Mouse (Mus musculus): Measurements from ENCODE around the gene Slc25a45. TPM values are rescaled to one million over a fixed set of nuclear protein-coding genes. Genes with fewer than 3 reads are reported as not detected.
A peak's percentile ranks its signal among the peaks of the same experiment; 100 is the strongest.

Gene Slc25a45
- total RNA-seq, 1 experiment from 2014 or later = 34.0 TPM

DNA sequence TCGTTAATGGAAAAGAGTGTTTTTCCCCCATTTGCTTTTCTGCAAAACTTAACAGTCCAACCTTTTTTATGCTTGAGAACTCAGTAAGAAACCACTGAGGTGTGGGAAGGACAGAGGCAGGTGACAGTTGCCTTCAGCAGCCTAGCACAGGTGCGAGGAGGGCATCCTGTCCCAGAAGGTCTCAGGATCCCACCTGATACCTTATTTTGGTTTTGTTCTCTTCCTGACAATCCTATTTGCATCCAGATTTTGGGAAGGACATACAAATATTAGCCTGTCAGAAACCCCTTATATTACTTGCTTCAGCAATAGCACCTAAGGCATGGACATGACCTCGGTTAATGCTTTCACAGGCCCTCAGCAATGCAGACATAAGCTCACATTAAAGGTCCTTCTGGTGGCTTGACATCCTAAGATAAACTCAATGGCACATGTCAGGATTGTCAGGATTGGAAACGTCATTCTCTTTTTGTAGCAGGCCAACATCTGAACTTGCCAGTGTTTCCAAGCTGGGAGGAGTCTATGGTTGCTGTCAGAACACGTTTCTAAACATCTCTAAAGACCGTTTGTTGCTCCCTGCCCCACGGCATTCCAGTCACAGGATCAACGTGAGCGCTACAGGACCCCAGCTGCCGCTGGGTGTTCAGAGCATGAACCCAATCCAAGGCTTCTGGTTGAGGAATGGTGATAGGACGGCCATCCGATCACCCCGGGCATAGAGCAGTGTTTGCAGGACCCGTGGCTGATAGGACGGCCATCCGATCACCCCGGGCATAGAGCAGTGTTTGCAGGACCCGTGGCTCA is 37.3 kb upstream of the Slc25a45 start:
- ATAC-seq (replicated peaks; ENCODE audit: low read depth, poor library complexity, severe bottlenecking) = no peak

DNA sequence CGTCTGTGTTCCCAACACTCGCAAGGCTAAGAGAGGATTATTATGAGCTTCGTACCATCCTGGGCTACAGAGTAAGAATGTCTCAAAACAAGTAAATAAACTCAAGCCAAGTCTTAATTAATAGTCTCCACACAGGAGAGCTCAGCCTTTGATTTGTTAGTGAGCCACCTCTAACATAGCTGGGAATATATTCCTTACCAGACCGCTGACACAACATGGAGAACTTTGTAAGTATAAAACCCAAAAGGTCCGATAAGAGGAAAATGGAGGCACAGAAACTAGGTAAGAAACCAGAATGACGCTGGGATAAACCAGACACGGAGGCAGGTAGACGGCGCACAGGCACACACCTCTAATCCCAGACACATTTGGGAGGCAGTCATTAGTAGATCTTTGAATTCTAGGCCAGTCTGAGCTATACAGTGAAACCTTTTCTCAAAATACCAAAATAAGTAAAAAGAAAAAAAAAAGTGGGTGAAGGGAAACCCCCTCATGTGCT is 36.7 kb upstream of the Slc25a45 start:
- ATAC-seq (replicated peaks; ENCODE audit: low read depth, poor library complexity, severe bottlenecking) = no peak

- no peak for ATAC-seq (replicated peaks; ENCODE audit: low read depth, poor library complexity, severe bottlenecking)
Measured at GRCm38 (mm10) chr19:5841389-5841946, 36.1 kb upstream of the Slc25a45 start.

DNA sequence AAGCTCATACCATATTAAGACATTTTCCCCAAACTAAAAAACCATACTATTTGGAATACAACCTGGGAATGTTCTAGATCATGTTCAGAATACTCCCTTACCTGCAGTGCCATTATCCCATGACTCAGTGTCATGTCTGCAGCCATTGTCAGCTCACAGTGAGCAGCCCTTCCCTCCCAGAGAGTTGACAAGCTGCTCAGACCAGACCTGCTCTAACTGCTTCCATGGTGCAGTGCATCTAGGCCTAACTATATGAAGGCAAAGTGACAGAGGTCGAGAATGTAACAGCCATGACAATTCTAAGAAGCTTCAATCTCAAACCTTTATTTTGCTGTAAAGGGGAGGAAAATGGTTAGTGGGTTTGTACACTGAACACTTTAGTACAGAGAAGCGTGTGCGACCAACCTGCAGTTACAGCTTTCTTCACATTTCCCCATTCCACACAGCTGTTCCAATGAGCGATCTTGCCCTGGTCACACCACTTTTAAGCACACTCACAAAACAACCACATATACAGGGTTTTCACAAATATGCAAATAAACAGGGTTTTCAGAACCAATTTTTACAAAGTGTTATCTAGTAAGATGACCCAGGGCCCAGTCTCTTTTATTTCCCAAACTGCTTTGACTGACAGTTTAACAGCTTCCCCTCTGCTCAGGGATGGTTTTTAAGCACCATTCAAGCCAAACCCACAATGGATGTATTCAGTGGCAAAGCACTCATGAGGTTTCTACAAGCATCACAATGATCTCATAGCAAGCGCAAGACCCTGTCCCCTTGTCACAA is 35.4 kb upstream of the Slc25a45 start:
- ATAC-seq (replicated peaks; ENCODE audit: low read depth, poor library complexity, severe bottlenecking) = no peak

GRCm38 (mm10) chr19:5842785-5843730 is 34.5 kb upstream of the Slc25a45 start:
- ATAC-seq (replicated peaks; ENCODE audit: low read depth, poor library complexity, severe bottlenecking) = no peak

- no peak for ATAC-seq (replicated peaks; ENCODE audit: low read depth, poor library complexity, severe bottlenecking)
Measured at GRCm38 (mm10) chr19:5843781-5844691, 33.6 kb upstream of the Slc25a45 start.

GRCm38 (mm10) chr19:5844831-5845318 is 32.7 kb upstream of the Slc25a45 start:
- ATAC-seq (replicated peaks; ENCODE audit: low read depth, poor library complexity, severe bottlenecking) = peak; percentile 13

DNA sequence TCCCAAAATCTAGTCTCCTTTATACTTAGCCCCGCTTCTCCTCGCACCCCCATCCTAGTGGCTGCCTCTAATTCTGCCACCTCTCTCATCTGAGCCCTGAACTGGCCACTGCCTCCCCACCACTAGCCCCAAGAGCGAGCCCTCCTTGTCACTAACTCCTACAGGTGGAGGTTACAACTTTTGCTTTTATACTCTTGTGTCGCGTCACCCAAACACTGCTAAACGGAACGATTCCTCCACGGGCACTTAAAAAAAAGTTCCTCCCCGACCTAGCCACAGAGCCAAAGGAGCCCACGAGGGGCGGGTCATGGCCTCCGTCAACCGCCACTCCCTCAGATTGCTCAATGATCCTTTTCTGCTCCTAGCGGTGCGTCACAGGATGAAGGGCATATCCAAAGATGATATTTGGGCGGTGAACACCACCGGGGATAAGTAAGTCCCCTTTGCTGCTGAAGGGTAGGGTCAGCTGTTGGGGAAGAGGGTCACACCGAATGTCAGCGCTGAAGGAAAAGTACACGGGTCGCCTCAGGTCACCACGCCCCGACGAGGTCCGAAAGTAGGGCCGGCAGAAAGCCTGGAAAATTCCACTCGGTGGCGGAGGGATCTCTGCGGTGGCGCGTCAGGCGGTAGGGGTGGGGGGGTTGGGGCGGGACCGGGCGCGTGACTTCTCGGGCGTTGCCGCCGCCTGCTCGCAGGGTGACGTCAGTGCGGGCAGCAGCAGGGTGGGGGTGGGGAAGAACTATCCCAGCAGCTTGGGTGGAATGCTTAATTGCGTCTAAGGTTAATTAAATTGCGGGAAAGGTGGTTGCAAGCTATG is 32.1 kb upstream of the Slc25a45 start:
- ATAC-seq (replicated peaks; ENCODE audit: low read depth, poor library complexity, severe bottlenecking) = peak; percentile 28

DNA sequence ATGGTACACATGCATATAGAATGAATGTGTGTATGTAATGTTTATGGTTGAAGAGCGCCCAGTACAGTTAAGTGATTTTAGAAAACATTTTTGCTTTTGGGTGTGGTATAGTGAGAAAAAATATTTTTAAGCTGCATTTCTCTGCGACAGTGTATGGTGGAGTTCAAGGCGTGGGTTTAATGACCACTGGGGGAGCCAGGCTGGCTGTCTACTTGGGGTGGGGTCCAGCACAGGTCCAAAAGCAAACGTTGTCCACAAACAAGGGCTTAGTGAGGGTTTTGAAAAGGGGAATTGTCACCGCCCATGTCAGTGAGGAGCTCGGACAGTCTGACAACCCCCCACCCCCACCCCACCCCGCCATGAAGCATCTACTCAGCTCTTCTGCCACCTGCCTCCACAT is 31.5 kb upstream of the Slc25a45 start:
- no peak for ATAC-seq (replicated peaks; ENCODE audit: low read depth, poor library complexity, severe bottlenecking)

GRCm38 (mm10) chr19:5846557-5847305 is 30.9 kb upstream of the Slc25a45 start:
- ATAC-seq (replicated peaks; ENCODE audit: low read depth, poor library complexity, severe bottlenecking) = peak; percentile 11

GRCm38 (mm10) chr19:5847306-5847796 is 30.3 kb upstream of the Slc25a45 start:
- no peak for ATAC-seq (replicated peaks; ENCODE audit: low read depth, poor library complexity, severe bottlenecking)

DNA sequence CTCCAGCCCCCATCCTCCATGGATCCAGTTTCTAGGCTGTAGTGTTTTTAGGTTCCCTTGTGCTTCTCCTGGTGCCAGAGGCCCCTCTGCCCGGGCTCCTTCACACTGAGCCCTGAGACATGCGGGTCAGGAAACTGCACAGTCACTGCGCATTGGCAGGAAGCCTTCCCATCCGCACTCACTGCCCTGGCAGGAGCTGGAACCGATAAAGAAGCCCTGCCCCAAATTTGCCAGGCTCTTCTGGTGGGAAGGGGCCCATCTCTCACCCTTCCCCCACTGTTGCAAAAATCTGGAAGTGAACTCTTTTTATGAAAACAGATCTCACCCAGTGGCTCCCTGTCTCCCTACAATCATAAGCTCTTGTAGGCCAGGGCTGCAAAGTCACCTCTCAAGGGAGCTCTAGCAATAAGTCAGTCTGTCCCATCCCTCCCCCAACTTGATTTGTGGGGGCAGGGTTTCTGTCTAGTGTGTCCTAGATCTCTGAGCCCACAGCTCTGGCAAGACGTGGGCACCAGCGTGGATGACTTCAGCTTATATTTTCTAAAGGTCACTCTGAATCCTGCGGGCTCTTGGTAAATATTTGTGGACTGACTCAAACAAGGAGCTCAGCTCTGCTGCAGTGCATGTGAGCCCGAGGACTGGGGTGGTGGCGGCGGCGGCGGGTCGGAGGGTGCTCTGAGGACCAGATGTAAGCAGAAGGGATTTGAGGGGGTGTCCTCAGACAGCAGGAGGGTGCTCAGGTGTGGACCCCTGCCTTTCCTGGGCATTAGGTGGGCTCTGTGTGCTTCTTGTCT is 29.4 kb upstream of the Slc25a45 start:
- 0 out of 2 replicates have a peak, but pooled peaks have one; percentile 2 for ATAC-seq (replicated peaks; ENCODE audit: low read depth, poor library complexity, severe bottlenecking)

GRCm38 (mm10) chr19:5848826-5849672 is 28.6 kb upstream of the Slc25a45 start:
- ATAC-seq (replicated peaks; ENCODE audit: low read depth, poor library complexity, severe bottlenecking) = no peak

GRCm38 (mm10) chr19:5849843-5850527 is 27.6 kb upstream of the Slc25a45 start:
- ATAC-seq (replicated peaks; ENCODE audit: low read depth, poor library complexity, severe bottlenecking) = peak; percentile 39

- no peak for ATAC-seq (replicated peaks; ENCODE audit: low read depth, poor library complexity, severe bottlenecking)
Measured at GRCm38 (mm10) chr19:5850860-5851259, 26.7 kb upstream of the Slc25a45 start.
